Mouse (Mus musculus) gastrocnemius, postnatal 4 days (tissue): Measurements from ENCODE around the gene Tmprss13. TPM values are rescaled to one million over a fixed set of nuclear protein-coding genes. Genes with fewer than 3 reads are reported as not detected.
A peak's percentile ranks its signal among the peaks of the same experiment; 100 is the strongest.

Experiments
- DNase-seq, 2 experiments: peaks; one replicate each; pipeline ENCODE4 v3.0.0; 2021 to 2022; ENCODE audit warnings: low spot score in 2 of 2, mixed read lengths in 2 of 2
- total RNA-seq, 2 experiments: library from RNA; stranded (reverse); gene quantifications; 2 replicates each; pipeline ENCODE4 v1.2.3; 2021

Gene Tmprss13
- total RNA-seq, 2 experiments from 2014 or later: 0.12 to 0.26 TPM

- no peak for DNase-seq
Measured at GRCm38 (mm10) chr9:45329577-45329976, 10.7 kb downstream of the Tmprss13 start.

GRCm38 (mm10) chr9:45337406-45337805 is 18.5 kb downstream of the Tmprss13 start:
- no peak for DNase-seq

- DNase-seq: no peak
Measured at GRCm38 (mm10) chr9:45343066-45343465, 24.2 kb downstream of the Tmprss13 start.

GRCm38 (mm10) chr9:45345516-45345915 is 26.6 kb downstream of the Tmprss13 start:
- DNase-seq: peak in 1 of 2 experiments; percentile 33

GRCm38 (mm10) chr9:45346276-45346675 is 27.4 kb downstream of the Tmprss13 start:
- peak in 1 of 2 experiments; percentile 26 for DNase-seq

- DNase-seq: no peak
Measured at GRCm38 (mm10) chr9:45348560-45348959, 29.7 kb downstream of the Tmprss13 start.

- no peak for DNase-seq
Measured at GRCm38 (mm10) chr9:45349181-45349580, 30.3 kb downstream of the Tmprss13 start.

GRCm38 (mm10) chr9:45349851-45350250 is 31.0 kb downstream of the Tmprss13 start:
- DNase-seq: no peak

- DNase-seq: no peak
Measured at GRCm38 (mm10) chr9:45355192-45355591, 36.3 kb downstream of the Tmprss13 start.

- DNase-seq: no peak
Measured at GRCm38 (mm10) chr9:45358356-45358755, 39.5 kb downstream of the Tmprss13 start.

- peak in 1 of 2 experiments; percentile 53 for DNase-seq
Measured at GRCm38 (mm10) chr9:45362051-45362461, 43.2 kb downstream of the Tmprss13 start.

- DNase-seq: no peak
Measured at GRCm38 (mm10) chr9:45363639-45364214, 44.8 kb downstream of the Tmprss13 start.

GRCm38 (mm10) chr9:45367716-45368115 is 48.8 kb downstream of the Tmprss13 start:
- no peak for DNase-seq

- DNase-seq: peak in 1 of 2 experiments; percentile 39
Measured at GRCm38 (mm10) chr9:45368341-45368901, 49.5 kb downstream of the Tmprss13 start.

GRCm38 (mm10) chr9:45370117-45370561 is 51.2 kb downstream of the Tmprss13 start, which contains the start of gene Fxyd6:
Gene Fxyd6, plus strand, starts transcription at chr9:45370185.
- peak; percentile 52 to 68 for DNase-seq

- DNase-seq: no peak
Measured at GRCm38 (mm10) chr9:45370616-45371336, 51.9 kb downstream of the Tmprss13 start.

- DNase-seq: no peak
Measured at GRCm38 (mm10) chr9:45371337-45371707, 52.4 kb downstream of the Tmprss13 start.

GRCm38 (mm10) chr9:45373896-45374295 is 55.0 kb downstream of the Tmprss13 start:
- DNase-seq: no peak

GRCm38 (mm10) chr9:45374988-45375502 is 56.1 kb downstream of the Tmprss13 start:
- no peak for DNase-seq

- DNase-seq: no peak
Measured at GRCm38 (mm10) chr9:45376427-45376826, 57.5 kb downstream of the Tmprss13 start.

GRCm38 (mm10) chr9:45376883-45377282 is 58.0 kb downstream of the Tmprss13 start:
- no peak for DNase-seq
